In genomic region chr10:106932571-106933073, GRCm38 (mm10) we compare ENCODE assay signal across 9 mouse cellular contexts.
DNase-seq lines count a peak whose midpoint lies in the region; ATAC-seq and TF ChIP-seq lines count a peak whose summit lies in the region.
"Had no signal": no experiment of that assay in that cellular context is flagged by ENCODE, and none has a peak within 500 bp of the region (broad histone marks: within the 10 kb centered on the region; RNA-seq: fewer than 3 reads in every experiment).

No protein-coding gene starts in this region.

- peak overlapping the region; percentile 31 for H3K4me3 ChIP-seq in lung, embryonic 14.5 days (ENCODE audit: low read depth, low read length)
- H3K4me3 ChIP-seq in embryonic facial prominence, embryonic 10.5 days: peak overlapping the region; percentile 38
- H3K4me3 ChIP-seq in hindbrain, embryonic 12.5 days: peak overlapping the region; percentile 11; the same call in 1 of the 2 replicates
- H3K4me3 ChIP-seq in lung, embryonic 16.5 days (ENCODE audit: low read length): peak overlapping the region; percentile 37
- H3K4me3 ChIP-seq: erythroblast, embryonic 14.5 days had no signal

- H3K36me3 ChIP-seq in lung, embryonic 14.5 days (ENCODE audit: insufficient read depth): no peaks in the 10 kb centered on the region
- H3K36me3 ChIP-seq in embryonic facial prominence, embryonic 10.5 days (replicated peaks): no peaks in the 10 kb centered on the region
- no peaks in the 10 kb centered on the region for H3K36me3 ChIP-seq in hindbrain, embryonic 12.5 days
- no peaks in the 10 kb centered on the region for H3K36me3 ChIP-seq in lung, embryonic 16.5 days (ENCODE audit: control insufficient read depth, insufficient read depth, low read length)

- no peaks in the 10 kb centered on the region for H3K9me3 ChIP-seq in lung, embryonic 14.5 days (ENCODE audit: low read depth, low read length)
- H3K9me3 ChIP-seq in embryonic facial prominence, embryonic 10.5 days: no peaks in the 10 kb centered on the region
- no peaks in the 10 kb centered on the region for H3K9me3 ChIP-seq in hindbrain, embryonic 12.5 days (replicated peaks)
- no peaks in the 10 kb centered on the region for H3K9me3 ChIP-seq in lung, embryonic 16.5 days (ENCODE audit: control insufficient read depth, low read length)

- H3K27ac ChIP-seq in lung, embryonic 14.5 days (ENCODE audit: low read depth): 0 out of 2 replicates have a peak overlapping the region, but pooled peaks have one; percentile 18
- no peak overlapping the region for H3K27ac ChIP-seq in embryonic facial prominence, embryonic 10.5 days (replicated peaks)
- no peak overlapping the region; the same call in 1 of the 2 replicates for H3K27ac ChIP-seq in hindbrain, embryonic 12.5 days
- H3K27ac ChIP-seq in lung, embryonic 16.5 days (ENCODE audit: low read length): no peak overlapping the region

- DNase-seq in lung, embryonic 14.5 days: peak; percentile 86
- no peak for DNase-seq in lung, postnatal 14 days
- peak; percentile 11 for DNase-seq in embryonic facial prominence, embryonic 10.5 days (ENCODE audit: low spot score)
- no peak for DNase-seq in ovary, postnatal 14 days (ENCODE audit: low spot score)
- no peak for DNase-seq in thymus, postnatal 0 days (ENCODE audit: low spot score)

- H3K4me1 ChIP-seq in lung, embryonic 14.5 days (ENCODE audit: insufficient read depth): no peaks in the 10 kb centered on the region
- 0 out of 2 replicates have a peak, but pooled peaks cover 3% of the 10 kb centered on the region for H3K4me1 ChIP-seq in embryonic facial prominence, embryonic 10.5 days
- H3K4me1 ChIP-seq in hindbrain, embryonic 12.5 days: peaks cover 6% of the 10 kb centered on the region; the same call in 1 of the 2 replicates
- no peaks in the 10 kb centered on the region for H3K4me1 ChIP-seq in lung, embryonic 16.5 days (replicated peaks; ENCODE audit: control insufficient read depth, insufficient read depth, low read length)

- H3K9ac ChIP-seq in lung, embryonic 14.5 days: peak overlapping the region; percentile 44
- H3K9ac ChIP-seq in hindbrain, embryonic 12.5 days: no peak overlapping the region
- peak overlapping the region; percentile 32 for H3K9ac ChIP-seq in lung, embryonic 16.5 days (ENCODE audit: low read length)

- H3K4me2 ChIP-seq in lung, embryonic 14.5 days: peak overlapping the region; percentile 61
- peak overlapping the region; percentile 42 for H3K4me2 ChIP-seq in hindbrain, embryonic 12.5 days (replicated peaks)
- H3K4me2 ChIP-seq in lung, embryonic 16.5 days (ENCODE audit: low read depth, low read length): peak overlapping the region; percentile 52

- no peaks in the 10 kb centered on the region for H3K27me3 ChIP-seq in lung, embryonic 14.5 days (ENCODE audit: insufficient read depth, low read length)
- H3K27me3 ChIP-seq in embryonic facial prominence, embryonic 10.5 days (replicated peaks; ENCODE audit: low read depth, poor library complexity, severe bottlenecking): no peaks in the 10 kb centered on the region
- no peaks in the 10 kb centered on the region for H3K27me3 ChIP-seq in hindbrain, embryonic 12.5 days
- no peaks in the 10 kb centered on the region for H3K27me3 ChIP-seq in lung, embryonic 16.5 days (ENCODE audit: control insufficient read depth, insufficient read depth, low read depth, low read length)

- WGBS in lung, embryonic 14.5 days: 20% methylated on average over 13 of the region's 13 CpGs
- WGBS in embryonic facial prominence, embryonic 10.5 days: 42% methylated on average over 13 of the region's 13 CpGs
- WGBS in hindbrain, embryonic 12.5 days: 38% methylated on average over 13 of the region's 13 CpGs
- 15% methylated on average over 13 of the region's 13 CpGs for WGBS in lung, embryonic 16.5 days

- peak; percentile 76 for TF ChIP-seq CTCF in lung, embryonic 14.5 days (IDR thresholded peaks at IDR 0.05; ENCODE audit: low read depth)

- ATAC-seq in lung, embryonic 14.5 days (ENCODE audit: insufficient read depth): peak; percentile 52; the same call in 1 of the 2 replicates
- ATAC-seq in hindbrain, embryonic 12.5 days (ENCODE audit: low FRiP score): 0 out of 2 replicates have a peak, but pooled peaks have one; percentile 41
- no peak for ATAC-seq in lung, embryonic 16.5 days (ENCODE audit: low read depth)
- no peak for ATAC-seq in erythroblast, adult 5-6 weeks (replicated peaks; ENCODE audit: low FRiP score, poor library complexity, severe bottlenecking)

Comparison
In these comparisons a context has a peak if more than half of its experiments do, and no peak if none do; other contexts are left out.
1. ATAC-seq: peak in lung, embryonic 14.5 days (single experiment) and hindbrain, embryonic 12.5 days (single experiment); none in lung, embryonic 16.5 days (single experiment) and erythroblast, adult 5-6 weeks (single experiment).
2. DNase-seq: peak in lung, embryonic 14.5 days (single experiment) and embryonic facial prominence, embryonic 10.5 days (single experiment); none in lung, postnatal 14 days (single experiment), ovary, postnatal 14 days (single experiment) and thymus, postnatal 0 days (single experiment).
3. Peak in every context shown above with its lines, with median percentiles within 50 percentile points of each other: H3K4me2 ChIP-seq and H3K4me3 ChIP-seq.